Mouse (Mus musculus): ENCODE measurements around the gene Tmem256.
A peak's percentile ranks its signal among the peaks of the same experiment; 100 is the strongest.

Gene Tmem256

GRCm38 (mm10) chr11:69837952-69838713, at the start of gene Tmem256:
Gene Tmem256 (plus strand): TSS chr11:69838514.
- DNase-seq (ENCODE audit: low spot score), result peak; percentile 98

- no peak for DNase-seq (ENCODE audit: low spot score)
These were observed 48.9 kb upstream of the Tmem256 start for GRCm38 (mm10) chr11:69789431-69789830.

DNA sequence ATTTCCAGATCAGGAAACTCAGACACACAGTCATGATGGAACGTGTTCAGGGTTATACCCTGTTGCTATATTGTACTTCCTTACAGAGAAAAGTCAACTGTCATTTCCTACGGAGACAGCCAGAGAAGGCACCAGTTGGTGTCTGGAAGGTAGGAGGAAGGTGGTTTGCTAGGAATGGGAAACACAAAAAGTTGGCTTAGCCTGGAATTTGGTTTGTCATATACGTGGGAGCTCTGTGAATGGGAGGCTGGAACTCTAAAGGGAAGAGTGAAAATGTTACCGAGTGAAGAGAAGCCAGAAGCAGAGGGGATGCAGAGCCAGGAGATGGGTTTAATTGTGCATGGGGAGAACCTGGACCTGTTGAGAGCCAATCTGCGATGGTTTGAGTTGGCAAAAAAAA, 46.9 kb upstream of the Tmem256 start:
- no peak for DNase-seq (ENCODE audit: low spot score)

- no peak for DNase-seq (ENCODE audit: low spot score)
These were observed 44.9 kb upstream of the Tmem256 start for GRCm38 (mm10) chr11:69793429-69793828.

GRCm38 (mm10) chr11:69795168-69795982, 42.9 kb upstream of the Tmem256 start, which contains the start of gene Chrnb1:
Gene Chrnb1 (minus strand): TSS chr11:69795943.
- DNase-seq (ENCODE audit: low spot score), result peak; percentile 97

DNA sequence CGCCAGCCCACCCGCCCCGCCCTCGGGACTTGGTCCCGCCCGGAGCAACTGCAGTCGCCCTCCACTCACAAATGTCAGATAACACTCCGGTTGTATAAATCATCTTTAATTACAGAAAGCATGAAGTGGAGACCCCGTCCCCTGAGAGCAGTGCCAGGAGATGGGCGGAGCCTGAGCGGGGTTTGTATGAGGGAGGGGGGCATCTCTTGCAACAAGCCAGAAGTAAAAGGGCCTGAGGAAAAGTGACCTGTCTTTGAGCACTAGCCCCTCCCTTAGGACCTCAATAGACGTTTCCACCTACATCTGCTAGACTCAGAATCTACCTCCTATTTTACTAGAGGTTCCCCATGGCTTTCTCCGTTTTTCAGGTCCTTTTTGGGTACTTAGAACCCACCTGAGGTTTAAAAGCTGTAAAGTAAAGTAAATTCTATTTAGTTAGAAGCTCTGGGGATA, 42.3 kb upstream of the Tmem256 start:
- DNase-seq (ENCODE audit: low spot score), result no peak

DNA sequence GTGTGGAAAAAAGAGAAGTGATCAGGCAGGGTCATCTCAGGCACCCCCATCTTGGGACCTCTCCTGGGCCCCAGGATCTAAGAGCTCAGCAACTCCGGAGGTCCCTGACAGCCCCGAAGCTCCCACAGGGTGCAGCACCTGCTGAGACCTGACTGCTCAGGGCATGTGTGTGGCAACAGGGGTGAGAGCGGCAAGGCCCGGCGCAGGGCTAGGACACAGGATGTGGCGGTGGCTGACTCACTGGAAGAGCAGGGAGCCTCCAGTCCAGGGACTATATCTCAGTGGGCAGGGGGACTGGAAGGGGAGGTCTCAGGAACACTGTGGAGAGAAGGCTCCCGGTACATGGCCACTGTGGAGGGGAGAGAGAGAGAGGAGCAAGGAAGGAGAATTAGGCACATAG, 40.4 kb upstream of the Tmem256 start:
- DNase-seq (ENCODE audit: low spot score), result no peak

DNA sequence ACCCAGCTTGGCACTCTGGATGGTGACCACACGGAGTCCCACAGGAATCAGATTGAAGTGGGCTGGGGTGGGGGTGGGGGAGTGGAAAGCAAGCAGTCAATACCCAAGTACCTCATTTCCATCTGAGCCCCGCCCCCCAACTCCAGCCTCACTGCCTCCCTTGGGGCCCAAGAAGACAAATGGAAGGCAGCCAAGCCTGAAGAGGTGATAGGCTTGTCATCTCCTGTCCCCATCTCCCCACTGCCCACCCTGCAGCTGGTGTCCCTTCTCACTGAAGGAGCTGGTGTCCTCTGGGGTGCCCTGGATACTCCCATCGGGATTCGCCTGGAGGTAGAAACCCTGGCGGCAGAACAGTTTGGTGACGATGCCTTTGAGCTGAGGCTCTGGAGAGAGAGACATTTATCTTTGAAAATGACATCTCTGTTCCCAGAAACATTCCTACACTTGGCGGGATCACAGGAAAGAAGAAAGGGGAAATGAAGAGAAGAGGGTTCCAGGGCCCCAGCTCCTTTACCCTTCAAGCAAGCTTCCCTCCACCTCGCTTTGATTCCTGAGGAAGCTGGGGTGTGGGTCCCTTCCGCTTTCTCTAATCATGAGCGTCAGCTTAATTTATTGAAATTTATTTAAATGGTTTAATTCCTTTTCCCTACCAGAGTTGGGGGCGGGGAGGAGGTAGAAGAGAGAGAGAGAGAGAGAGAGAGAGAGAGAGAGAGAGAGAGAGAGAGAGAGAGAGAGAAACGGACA, 38.7 kb upstream of the Tmem256 start:
- peak; percentile 5 for DNase-seq (ENCODE audit: low spot score)

DNA sequence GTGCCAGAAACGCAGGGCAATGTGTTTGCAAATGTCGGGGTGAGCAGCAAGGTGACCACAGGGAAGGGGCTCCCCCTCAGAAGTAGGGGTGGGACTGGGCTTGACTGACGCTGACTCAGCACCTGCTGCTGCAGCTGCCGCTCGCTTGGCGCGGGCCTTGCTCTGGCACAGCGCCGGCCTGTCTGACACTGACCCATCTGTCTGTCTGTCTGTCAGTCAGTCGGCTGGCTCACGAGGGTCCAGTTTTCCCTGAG, 38.2 kb upstream of the Tmem256 start:
- DNase-seq (ENCODE audit: low spot score), result no peak

DNA sequence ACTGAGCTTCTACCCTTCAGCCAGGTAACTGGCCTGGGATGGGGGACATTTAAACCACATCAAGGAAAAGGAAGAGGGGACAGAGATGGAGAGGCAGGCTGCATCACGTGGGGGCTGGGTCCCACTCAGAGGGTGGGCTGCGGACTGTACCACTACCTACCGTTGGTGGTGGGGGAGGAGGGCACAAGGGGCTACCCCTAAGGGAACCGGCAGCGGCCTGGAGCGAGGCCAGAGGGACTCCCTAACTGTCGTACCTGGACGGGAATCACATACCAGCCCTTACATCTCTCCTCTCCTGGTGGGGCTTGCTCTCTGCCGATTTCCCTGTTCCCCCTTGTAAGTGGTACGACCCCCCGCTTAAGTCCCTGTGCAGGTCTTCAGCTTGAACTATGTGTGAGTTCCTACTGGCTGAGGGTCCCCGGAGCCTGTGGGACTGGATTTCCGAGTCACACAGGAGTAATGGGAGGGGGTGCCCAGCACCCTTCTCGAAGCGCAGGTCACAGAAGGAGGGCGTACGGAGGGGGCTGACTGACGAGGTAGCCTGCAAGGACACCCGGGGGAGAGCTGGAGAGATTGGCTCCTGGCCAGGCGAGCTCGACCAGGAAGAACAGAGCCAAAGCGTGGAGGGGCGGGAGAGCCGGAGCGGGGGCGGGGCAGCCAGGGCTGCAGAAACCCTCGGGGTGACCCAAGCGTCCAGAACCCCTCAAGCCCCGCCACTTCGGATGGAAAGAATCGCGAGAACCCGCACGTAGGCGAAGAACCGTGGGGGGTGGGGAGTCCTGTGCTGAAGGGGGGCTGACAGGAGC, 37.7 kb upstream of the Tmem256 start:
- DNase-seq (ENCODE audit: low spot score), result peak; percentile 87

DNA sequence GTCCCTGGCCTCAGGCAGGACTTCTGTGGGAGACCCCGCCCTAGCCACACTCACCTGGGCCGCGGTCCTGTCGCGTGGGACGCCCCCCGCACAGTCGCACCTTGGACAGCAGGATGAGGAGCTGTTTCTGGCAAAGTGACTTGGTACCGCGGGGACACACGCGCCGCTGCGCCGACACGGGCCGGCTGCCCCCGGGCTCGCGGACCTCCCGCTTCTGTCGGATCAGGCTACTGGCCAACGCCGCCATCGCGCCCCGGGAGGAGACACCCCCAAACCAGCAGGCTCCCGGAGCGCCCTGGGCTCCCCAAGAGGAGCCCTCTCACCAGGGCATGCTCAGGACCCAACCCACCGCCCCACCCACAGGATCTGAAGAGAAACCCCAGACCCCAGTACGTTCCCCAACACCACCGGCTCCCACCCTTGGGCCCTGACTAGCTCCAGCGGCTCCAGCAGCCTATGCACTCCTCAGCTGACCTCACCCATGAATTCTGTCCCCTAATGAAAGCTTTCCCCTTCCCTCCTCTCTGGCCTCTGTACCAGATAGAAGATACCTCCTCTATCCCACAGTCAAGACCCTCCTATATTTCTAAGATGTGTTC, 36.8 kb upstream of the Tmem256 start, which contains the start of gene Fgf11:
Gene Fgf11, minus strand, starts transcription at position 479 of the 599 bp plus-strand sequence.
- DNase-seq (ENCODE audit: low spot score), result no peak

DNA sequence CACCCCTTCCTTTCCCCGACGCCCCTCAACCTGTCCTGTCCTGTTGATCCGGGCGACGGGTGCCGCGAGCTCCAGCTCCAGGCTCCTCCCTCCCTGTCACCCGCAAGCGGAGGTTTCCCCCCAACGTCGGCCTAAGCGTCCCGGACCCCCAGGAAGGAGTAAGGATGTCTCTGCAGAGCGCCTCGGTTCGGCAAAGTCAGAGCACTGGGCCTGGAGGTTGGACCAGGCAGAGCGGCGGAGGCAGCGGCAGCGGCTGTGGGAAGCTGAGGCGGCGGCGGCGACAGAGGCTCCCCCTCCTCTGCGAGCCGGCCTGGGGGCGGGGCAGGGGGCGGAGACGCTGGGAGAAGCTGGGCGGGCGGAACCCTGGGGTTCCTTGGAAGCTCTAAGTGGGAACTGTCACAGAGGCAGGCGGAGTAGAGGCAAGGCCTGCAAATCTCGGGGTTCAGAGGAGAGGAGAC, 35.6 kb upstream of the Tmem256 start:
- DNase-seq (ENCODE audit: low spot score), result peak; percentile 77

GRCm38 (mm10) chr11:69803328-69803727, 35.0 kb upstream of the Tmem256 start:
- no peak for DNase-seq (ENCODE audit: low spot score)

GRCm38 (mm10) chr11:69803786-69804651, 34.3 kb upstream of the Tmem256 start:
- DNase-seq (ENCODE audit: low spot score), result peak; percentile 77

- DNase-seq (ENCODE audit: low spot score), result no peak
These were observed 33.7 kb upstream of the Tmem256 start for GRCm38 (mm10) chr11:69804652-69804940.

DNA sequence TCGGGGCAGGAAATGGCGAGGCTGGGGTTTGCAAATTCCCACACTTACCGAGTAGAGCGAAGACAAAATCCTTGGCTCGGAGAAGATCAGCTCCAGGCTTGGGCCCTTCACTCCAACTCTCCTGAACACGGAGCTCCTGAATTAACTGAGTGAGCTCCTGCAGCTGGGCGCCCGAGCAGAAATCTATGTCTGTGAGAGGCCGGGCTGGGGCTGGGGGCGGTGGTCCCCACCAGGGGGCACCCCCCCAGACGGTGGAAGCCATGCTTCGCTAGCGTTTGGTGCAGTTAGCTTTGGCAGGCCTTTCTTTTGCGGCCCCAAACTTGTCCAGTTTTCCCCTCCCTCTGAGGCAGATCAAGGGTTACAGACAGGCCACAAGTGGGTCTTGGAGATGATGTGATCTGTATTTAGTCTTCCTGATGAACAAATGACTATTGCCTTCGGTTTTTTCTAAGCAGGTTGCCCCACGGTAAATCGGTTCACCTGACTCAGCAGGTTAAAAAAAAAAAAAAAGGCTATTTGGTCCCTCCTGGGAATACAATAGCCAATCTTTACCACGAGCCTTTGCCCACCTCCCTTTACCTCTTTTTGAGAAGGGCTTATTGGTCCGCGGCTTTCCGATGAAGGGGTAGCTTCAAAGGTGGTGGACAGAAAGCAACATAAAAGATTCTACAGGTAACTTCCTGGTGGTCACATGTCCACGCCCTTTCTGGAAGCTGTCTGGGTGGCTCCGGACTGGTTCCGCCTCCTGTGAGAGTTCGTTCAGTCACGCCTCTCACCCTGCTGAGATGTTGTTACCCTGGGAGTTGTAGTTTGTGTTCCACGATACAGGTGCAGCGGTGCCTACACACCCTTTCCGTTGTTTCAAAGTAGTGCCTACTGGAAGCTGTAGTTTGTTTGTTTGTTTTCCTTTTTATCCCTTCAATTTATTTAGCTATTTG, 33.1 kb upstream of the Tmem256 start, which contains the start of gene Tmem102:
Gene Tmem102, minus strand, starts transcription at position 653 of the 938 bp plus-strand sequence.
- DNase-seq (ENCODE audit: low spot score), result peak; percentile 42

DNA sequence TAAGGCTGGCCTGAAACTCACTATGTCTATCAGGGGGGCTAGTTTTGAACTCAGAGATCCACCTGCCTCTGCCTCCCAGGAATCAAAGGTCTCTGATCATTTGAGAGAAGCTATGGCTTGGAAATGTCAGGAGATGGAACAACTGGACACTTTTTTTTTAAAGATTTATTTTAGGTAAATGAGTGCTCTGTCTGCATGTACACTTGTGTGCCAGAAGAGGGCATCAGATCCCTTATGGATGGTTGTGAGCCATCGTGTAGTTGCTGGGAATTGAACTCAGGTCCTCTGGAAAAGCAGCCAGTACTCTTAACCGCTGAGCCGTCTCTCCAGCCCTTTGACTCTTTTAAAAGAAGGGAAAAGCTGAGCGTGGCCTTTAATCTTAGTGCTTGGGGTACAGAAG, 31.9 kb upstream of the Tmem256 start:
- DNase-seq (ENCODE audit: low spot score), result no peak

- DNase-seq (ENCODE audit: low spot score), result no peak
These were observed 30.7 kb upstream of the Tmem256 start for GRCm38 (mm10) chr11:69807641-69808040.

DNA sequence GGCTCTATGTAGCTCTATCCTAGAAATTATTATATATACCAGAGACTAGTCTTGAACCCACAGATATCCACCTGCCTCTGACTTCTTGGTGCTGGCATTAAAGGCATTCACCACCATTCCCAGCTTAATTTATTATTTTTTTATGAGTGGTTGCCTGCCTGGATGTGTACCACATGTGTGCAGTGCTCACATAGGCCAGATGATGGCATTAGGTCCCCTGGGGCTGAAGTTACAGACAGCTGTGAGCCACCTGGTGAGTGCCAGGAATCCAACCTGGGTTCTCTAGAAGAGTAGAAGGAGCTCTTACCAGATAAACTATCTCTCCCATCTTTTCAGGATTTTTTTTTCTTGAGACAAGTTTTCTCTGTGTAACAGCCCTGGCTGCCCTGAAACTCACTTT, 28.0 kb upstream of the Tmem256 start:
- DNase-seq (ENCODE audit: low spot score), result no peak

All from embryo, embryonic 10 days (tissue).